Mouse (Mus musculus): ENCODE results near the gene Lrrc3. TPM values are rescaled to one million over a fixed set of nuclear protein-coding genes. Genes with fewer than 3 reads are reported as not detected.

The Lrrc3 gene
- total RNA-seq, 2 experiments from 2014 or later: 1.6 to 1.8 TPM

DNA sequence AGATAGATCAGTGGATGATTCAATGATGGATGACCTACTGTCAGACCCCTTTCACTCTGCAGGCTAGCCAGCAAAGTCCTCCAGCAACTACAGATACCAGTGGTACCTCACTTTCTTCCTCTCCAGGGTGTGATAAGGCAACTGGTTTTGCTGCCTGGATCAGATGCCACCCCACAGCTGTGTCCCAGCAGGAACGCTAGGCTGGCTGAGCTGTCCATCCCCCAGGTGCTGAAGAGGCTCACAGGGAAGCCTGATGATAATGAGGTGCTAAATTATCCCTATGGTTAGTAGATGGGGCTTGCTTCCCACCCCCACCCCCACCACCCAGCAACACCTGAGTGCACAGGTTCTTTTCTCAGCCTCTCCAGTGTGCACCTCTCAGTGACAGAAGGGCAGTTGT is 34.8 kb downstream of the Lrrc3 start:
- peak; percentile 42 for DNase-seq

DNA sequence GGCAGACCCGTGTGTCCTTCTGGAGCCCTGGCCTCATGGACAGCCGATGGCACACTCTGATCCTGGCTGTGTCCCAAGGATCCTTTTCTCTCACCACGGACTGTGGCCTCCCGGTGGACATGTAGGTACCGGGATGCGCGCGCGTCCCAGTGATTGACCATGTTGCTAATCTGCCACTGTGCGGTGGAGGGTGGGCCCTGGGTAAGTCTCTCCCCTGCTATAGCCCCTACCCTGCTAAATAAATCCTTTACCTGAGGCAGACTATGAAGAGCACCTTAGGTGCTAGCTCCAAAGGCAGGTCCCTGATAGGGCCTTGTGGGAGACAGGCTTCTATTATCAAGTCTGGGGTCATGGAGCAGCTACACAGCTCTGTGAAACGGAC is 37.6 kb downstream of the Lrrc3 start:
- no peak for DNase-seq

DNA sequence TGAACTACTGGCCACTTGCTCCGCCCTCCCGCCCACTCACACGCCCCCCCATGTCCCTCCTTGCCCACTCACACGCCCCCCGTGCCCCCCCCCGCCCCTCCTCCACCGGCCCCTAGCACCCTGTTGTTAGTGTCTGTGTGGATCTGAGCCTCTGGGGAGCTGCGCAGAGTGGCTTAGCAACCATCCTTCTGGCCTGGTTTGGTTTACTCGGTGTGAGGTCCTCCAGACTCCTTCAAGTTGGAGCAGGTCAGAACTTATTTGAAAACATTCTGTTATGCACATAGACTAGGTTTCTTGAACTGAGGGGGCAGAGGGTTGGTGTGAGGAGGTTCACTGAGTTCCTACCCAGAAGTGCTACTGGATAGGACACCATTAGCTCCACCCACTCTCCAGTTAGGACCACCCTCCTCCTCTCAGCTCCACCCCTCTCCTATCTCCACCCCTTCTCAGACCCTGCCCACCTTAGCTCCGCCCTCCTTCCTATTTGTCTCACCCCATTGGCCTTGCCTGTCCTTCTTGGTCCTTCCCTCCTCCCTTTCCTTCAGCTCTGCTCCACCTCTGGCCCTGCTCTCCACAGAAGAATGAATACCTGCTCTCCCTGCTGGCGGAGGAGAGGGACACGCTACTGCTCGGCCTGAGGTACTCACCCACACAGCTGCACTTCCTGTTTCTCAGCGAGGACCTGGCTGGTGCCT is 38.1 kb downstream of the Lrrc3 start:
- peak; percentile 11 for DNase-seq

DNA sequence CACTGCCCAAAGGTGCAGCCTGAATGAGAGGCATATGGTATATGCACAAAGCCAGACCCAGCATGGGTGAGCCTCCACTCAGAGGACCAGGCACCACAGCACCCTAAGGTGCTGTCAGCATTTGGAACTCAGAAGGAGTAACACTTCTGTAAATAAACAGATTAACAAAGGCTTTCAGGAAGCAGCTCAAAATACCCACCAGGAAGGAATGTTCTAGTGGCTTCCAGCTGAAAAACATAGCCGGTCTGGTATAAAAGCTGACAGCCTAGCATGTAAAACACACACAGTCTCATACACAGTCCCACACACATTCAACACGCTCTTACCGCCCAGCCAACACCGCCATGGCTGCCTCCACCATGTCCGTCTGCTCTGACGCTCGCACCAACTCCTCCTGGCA is 40.7 kb downstream of the Lrrc3 start, which contains the start of gene Gm3285:
Gene Gm3285, plus strand, starts transcription at position 301 of the 400 bp plus-strand sequence.
- DNase-seq: no peak

- DNase-seq: no peak
Observed at GRCm38 (mm10) chr10:77852559-77852958, 49.8 kb downstream of the Lrrc3 start, which contains the start of gene Gm10318. Gene Gm10318, plus strand, starts transcription at chr10:77852859.

Other genes starting within 250 kb of the Lrrc3 start
- gene Tspear, start 216.0 kb downstream of the Lrrc3 start, total RNA-seq (2021): not detected
- not detected for gene Gm19402, start 211.8 kb downstream of the Lrrc3 start, total RNA-seq (2021)
- gene Gm9508, start 205.3 kb downstream of the Lrrc3 start, total RNA-seq (2021): not detected
- not detected for gene Gm10272, start 195.9 kb downstream of the Lrrc3 start, total RNA-seq (2021)
- not detected for gene Gm10024, start 191.1 kb downstream of the Lrrc3 start, total RNA-seq (2021)
- gene Gm10142, start 186.7 kb downstream of the Lrrc3 start, total RNA-seq (2021): not detected
- not detected for gene Krtap12-1, start 181.9 kb downstream of the Lrrc3 start, total RNA-seq (2021)
- gene Gm10100, start 176.1 kb downstream of the Lrrc3 start, total RNA-seq (2021): not detected
- not detected for gene Gm18596, start 159.9 kb downstream of the Lrrc3 start, total RNA-seq (2021)
- not detected for gene Gm9736, start 151.2 kb downstream of the Lrrc3 start, total RNA-seq (2021)
- not detected for gene Gm3233, start 142.9 kb downstream of the Lrrc3 start, total RNA-seq (2021)
- not detected for gene Gm3238, start 131.2 kb downstream of the Lrrc3 start, total RNA-seq (2021)
- not detected for gene Gm7138, start 125.6 kb downstream of the Lrrc3 start, total RNA-seq (2021)
- gene Gm3250, start 120.0 kb downstream of the Lrrc3 start, total RNA-seq (2021): not detected
- gene Gm7137, start 114.3 kb downstream of the Lrrc3 start, total RNA-seq (2021): not detected
- gene Gm9639, start 107.5 kb downstream of the Lrrc3 start, total RNA-seq (2021): not detected
- not detected for gene Gm19668, start 103.4 kb downstream of the Lrrc3 start, total RNA-seq (2021)
- not detected for gene Gm9507, start 90.7 kb downstream of the Lrrc3 start, total RNA-seq (2021)
- not detected for gene Gm2696, start 87.9 kb downstream of the Lrrc3 start, total RNA-seq (2021)
- gene Krtap10-4, start 75.4 kb downstream of the Lrrc3 start, total RNA-seq (2021): not detected
- gene Krtap10-10, start 66.6 kb downstream of the Lrrc3 start, total RNA-seq (2021): not detected
- not detected for gene Gm36176, start 55.7 kb downstream of the Lrrc3 start, total RNA-seq (2021)
- gene Gm10318, start 49.7 kb downstream of the Lrrc3 start, total RNA-seq (2021): not detected
- gene Gm3285, start 40.6 kb downstream of the Lrrc3 start, total RNA-seq (2021): not detected
- gene Trpm2, start 68.0 kb upstream of the Lrrc3 start, total RNA-seq (2021): 1 to 10 TPM in 1 of 2 experiments, under 1 TPM in 1; 0.33 to 1.0 TPM
- 10 to 100 TPM; 10.5 to 12.6 TPM for gene 1810043G02Rik, start 76.0 kb upstream of the Lrrc3 start, total RNA-seq (2021)
- 100 to 1,000 TPM; 118 to 133 TPM for gene Pfkl, start 107.5 kb upstream of the Lrrc3 start, total RNA-seq (2021)
- not detected for gene Dnmt3l, start 139.4 kb upstream of the Lrrc3 start, total RNA-seq (2021)
- not detected for gene Aire, start 141.1 kb upstream of the Lrrc3 start, total RNA-seq (2021)
- gene Icosl, start 166.8 kb upstream of the Lrrc3 start, total RNA-seq (2021): 1 to 10 TPM; 3.8 to 4.6 TPM